Mouse (Mus musculus) spleen, postnatal 14 days (tissue): ENCODE results near the gene Nup205.
"Not testable (repeated sequence)": the region's sequence is repeated elsewhere in the genome, so short reads cannot be mapped to it uniquely, and the experiment has no call there.

Experiments used
- DNase-seq, 2 experiments: peaks; one replicate each; pipeline ENCODE4 v3.0.0; 2021 to 2022; ENCODE audit warnings: low spot score in 2 of 2

Gene Nup205

DNA sequence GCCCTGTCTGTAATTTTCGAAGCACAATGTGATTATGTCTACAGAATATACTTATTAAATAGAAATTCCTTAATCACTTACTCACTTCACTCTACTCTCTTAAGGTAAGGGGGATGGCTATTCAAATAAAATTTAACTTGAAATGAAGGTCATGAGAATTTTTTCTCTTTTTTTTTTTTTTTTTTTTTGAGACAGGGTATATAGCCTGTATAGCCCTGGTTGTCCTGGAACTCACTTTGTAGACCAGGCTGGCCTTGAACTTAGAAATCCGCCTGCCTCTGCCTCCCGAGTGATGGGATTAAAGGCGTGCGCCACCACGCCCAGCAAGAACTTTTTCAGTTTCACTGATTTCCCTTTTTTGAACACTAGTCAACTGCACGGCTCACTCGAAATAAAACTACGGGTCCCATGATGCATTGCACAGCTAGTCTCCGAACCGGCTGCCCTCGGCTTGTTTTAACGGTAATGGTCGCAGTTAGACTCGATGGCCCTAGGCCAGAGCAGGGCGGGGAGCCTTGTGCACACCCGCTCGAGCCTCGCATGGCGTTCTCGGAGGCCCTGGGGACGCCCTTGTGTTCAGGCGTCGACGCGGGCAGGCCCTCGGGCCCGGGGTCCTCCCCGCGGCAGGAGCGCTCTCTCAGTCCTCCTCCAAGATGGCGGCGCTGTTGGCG, at the start of gene Nup205:
Gene Nup205, plus strand, starts transcription at position 443 of the 671 bp plus-strand sequence.
- peak; percentile 67 to 75 for DNase-seq

- DNase-seq: peak in 1 of 2 experiments; percentile 14
Measured at GRCm38 (mm10) chr6:35132806-35133205, 44.4 kb upstream of the Nup205 start.

GRCm38 (mm10) chr6:35133246-35133578, 44.0 kb upstream of the Nup205 start:
- DNase-seq: no peak

DNA sequence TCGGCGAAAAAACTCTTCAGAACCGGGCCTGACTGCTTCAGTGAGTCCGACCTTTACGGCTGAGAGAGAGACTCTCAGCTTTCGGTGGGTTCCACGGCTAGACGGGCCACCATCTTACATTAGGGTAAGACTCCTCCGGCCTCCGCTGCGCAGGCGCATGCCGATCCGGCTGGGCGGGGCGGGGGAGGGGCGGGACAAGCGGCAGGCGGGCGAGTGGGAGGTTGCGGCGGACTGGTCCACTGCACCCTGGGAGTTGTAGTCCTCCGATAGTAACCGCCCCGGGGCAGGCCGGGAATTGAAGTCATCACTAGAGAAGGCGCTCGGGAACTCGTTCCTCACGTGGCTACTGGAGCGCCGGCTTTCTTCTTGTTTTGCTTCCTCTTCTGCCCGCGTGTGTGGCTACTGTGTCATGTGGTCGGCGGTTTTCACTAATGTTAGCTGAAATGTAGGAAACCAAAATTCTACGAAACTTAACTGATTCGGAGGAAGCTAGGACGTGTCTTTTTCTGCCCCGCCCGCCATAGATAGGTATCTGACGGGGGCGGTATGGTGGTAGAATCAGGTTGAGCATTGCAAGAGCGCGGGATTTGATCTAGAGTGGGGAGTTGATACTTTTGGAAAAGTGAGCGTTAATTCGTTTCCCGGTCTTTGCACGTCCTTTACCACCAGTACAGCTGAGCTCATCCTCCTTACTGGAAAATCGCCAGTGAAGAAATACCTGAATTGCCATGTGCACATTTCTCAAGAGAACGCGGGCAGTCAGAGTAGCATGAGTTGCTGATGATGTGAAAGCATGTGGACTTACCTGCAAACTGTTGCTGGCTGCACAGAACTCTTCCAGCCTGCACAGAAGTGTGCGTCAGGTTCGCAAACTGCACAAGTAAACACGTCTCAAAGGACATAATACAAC, 43.4 kb upstream of the Nup205 start, which contains the start of gene Cnot4:
Gene Cnot4, minus strand, starts transcription at position 146 of the 910 bp plus-strand sequence.
- peak; percentile 97 for DNase-seq

DNA sequence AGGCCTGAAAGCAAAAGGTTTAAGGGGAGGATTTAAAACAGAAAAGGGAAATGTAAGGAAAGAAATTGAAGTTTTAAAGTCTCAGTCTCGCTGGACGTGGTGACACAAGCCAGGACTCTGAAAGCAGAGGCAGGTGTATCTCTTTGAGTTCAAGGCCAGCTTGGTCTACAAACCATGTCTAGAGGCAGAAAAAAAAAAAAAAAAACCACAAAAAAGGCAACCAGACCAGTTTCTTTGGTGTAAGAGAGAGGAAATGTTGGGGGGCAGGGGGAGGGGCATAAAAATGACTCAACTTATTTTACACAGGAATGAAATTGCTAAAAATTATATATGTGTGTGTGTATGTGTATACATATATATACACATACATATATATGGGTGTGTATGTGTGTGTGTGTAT, 42.4 kb upstream of the Nup205 start:
- no peak for DNase-seq

DNA sequence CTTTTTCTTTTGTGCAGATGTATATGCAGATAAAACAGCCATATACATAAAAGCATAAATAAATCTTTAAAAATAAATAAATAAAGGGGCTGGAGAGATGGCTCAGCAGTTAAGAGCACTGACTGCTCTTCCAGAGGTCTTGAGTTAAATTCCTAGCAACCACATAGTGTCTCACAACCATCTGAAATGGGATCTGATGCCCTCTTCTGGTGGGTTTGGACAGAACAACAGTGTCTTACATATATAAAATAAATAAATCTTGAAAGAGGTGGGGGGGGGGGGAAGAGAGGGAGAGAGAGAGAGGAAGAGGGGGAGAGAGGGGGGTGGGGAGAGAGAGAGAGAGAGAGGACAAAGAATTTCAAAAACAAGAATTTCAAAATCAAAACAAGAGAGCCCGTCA, 36.9 kb upstream of the Nup205 start:
- no peak for DNase-seq

- no peak for DNase-seq
Measured at GRCm38 (mm10) chr6:35145569-35145968, 31.7 kb upstream of the Nup205 start.

DNA sequence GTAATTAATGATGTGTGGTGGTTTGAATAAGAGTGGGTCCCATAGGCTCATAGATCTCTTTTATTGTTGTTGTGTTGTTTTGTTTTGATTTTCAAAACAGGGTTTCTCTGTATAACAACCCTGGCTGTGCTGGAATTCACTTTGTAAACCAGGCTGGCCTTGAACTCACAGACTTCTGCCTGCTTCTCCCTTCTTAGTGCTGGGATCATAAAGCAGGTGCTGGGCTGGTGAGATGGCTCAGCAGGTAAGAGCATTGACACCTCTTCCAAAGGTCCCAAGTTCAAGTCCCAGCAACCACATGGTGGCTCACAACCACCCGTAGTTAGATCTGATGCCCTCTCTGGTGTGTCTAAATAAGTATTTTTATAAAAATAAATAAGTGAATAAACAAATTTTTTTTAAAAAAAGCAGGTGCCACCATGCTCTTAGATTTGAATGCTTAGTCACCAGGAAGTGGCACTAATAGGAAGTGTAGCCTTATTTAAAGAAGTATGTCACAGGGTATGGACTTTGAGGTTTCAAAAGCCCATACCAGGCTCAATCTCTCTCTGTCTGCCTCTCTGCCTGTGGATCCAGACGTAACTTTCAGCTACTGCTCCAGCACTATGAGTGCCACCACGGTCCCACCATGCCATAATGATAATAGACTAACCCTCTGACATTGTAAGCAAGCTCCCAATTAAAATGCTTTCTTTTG, 29.3 kb upstream of the Nup205 start:
- no peak for DNase-seq

DNA sequence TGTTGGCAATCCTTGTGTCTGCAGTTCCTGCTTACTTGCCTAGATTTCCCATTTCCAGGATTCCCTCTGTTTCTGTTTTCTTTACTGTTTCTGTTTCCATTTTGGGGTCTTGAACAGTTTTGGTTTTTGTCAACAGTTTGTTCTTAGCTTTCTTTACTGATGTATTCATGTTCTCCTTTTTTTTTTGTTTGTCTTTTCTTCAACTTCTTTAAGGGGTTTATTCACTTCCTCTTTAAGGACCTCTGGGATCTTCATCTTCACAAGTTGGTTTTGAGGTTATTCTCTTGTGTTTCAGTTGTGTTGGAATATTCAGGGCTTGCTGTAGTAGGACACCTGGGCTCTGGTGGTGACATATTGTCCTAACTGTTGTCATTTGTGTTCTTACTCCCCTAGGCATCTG, 22.7 kb upstream of the Nup205 start:
- DNase-seq: no peak

DNA sequence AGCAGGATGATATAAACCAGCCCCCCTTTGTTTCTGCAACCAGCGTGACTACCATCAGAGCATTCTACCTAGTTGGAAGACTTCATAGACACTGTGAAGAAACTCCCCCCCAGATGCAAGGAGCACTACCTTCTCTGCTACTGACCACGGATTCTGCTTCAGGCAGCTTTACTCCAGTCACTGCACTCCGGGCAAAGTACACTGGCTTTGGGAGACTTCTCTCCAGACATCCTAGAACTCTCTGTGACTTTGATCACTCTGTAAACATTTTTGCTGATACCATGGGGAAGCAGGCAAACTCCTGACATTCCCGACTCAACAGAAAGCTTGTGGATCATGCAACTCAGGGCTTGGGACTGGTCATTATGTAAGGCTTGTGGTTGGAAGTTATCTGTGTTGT, 8.0 kb upstream of the Nup205 start:
- no peak for DNase-seq

DNA sequence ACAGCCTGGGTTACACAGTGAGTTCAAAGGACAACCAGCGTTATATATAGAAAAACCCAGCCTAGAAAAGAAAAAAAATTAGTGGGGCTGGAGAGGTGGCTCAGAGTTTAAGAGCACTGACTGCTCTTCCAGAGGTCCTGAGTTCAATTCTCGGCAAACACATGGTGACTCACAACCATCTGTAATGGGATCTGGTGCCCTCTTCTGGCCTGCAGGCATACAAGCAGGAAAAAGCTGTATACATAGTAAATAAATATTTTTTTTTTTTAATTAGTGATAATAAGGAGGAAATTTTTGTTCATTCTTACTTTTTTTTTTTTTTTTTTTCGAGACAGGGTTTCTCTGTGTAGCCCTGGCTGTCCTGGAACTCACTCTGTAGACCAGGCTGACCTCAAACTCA, 5.2 kb upstream of the Nup205 start:
- DNase-seq: not testable (repeated sequence)

DNA sequence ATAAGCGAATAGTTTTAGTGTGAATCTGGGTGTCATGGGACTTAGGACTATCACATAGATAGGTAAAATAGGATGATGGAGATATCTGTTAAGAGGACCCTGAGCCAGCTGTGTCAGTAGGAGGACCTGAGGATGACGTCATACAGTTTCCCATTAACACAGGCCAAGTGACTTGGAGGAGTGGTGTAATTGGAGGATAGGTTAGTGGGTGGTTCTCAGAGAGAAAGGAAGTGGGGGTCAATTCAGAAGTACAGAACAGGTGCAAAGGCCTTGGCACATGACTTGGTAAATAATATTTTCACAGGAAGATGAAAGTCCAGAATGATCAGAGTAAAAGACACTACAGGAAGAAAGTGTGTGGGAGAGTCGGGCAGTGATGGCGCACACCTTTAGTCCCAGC, 4.0 kb upstream of the Nup205 start:
- DNase-seq: no peak

GRCm38 (mm10) chr6:35177650-35178272, 540 bp downstream of the Nup205 start:
- DNase-seq: peak; percentile 16 to 30

DNA sequence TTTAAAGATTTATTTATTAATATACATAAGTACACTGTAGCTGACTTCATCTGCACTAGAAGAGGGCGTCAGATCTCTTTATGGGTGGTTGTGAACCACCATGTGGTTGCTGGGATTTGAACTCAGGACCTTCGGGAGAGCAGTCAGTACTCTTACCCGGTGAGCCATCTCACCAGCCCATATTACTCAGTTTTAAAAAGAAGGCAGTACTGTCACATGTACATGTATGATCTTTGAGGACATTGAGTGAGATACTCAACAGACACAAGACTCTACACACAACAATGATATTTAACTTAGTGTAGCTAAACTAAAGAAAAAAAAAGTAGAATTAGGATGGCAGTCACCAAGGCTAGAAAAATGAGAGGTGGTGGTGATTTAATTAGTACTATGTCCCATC, 2.1 kb downstream of the Nup205 start:
- not testable (repeated sequence) for DNase-seq

DNA sequence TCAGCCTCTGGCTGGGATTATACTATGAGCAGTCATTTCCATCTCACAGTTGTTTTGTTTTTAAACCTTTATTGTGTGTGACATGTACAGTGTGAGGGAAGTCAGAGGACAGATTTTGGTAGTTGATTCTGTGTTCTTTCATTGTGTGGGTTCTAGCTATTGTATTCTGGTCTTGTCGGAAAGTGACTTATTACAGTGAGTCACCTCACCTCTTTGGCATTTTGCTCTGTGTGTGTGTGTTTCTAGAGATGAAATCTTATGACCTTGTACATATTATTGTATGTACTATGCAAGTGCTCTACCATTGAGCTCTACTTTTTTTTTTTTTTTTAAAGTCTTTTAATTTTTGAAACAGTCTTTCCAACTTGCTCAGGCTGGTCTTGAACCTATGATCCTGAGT, 7.6 kb downstream of the Nup205 start:
- DNase-seq: no peak

DNA sequence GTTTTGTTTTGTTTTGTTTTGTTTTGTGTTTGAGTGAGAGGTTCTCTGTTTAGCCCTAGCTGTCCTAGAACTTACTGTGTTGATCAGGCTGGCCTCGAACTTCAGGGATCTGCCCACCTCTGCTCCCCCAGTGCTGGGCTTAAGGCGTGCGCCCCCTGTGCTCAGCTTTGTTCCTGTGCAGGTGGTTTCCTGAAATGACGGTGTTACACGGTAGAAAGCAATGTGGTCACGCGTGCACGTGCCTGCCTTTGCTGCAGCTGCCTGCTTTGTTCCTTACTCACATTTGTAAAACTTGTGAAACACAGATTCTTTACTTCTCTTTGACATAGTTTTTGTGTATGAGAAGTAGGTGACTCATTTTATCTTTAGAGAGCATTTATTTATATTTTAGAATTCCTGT, 14.0 kb downstream of the Nup205 start:
- DNase-seq: no peak

DNA sequence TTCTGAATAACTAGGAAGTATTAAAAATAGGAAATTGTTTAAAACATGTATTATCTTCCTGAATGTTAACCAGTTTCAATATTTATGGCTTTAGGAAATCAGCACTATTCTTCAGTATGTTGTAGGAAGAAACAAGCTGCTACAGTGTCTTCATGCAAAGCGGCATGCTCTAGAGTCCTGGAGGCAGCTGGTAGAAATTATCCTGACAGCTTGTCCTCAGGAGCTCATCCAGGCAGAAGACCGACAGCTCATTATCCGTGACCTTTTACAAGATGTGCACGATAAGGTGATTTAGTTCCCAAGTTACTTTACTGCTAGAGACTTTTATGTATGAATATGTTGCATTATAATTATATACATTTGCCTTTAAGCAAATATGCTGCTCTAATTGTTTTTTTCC, 48.5 kb downstream of the Nup205 start:
- DNase-seq: no peak

- no peak for DNase-seq
Measured at GRCm38 (mm10) chr6:35229415-35229814, 52.2 kb downstream of the Nup205 start.

DNA sequence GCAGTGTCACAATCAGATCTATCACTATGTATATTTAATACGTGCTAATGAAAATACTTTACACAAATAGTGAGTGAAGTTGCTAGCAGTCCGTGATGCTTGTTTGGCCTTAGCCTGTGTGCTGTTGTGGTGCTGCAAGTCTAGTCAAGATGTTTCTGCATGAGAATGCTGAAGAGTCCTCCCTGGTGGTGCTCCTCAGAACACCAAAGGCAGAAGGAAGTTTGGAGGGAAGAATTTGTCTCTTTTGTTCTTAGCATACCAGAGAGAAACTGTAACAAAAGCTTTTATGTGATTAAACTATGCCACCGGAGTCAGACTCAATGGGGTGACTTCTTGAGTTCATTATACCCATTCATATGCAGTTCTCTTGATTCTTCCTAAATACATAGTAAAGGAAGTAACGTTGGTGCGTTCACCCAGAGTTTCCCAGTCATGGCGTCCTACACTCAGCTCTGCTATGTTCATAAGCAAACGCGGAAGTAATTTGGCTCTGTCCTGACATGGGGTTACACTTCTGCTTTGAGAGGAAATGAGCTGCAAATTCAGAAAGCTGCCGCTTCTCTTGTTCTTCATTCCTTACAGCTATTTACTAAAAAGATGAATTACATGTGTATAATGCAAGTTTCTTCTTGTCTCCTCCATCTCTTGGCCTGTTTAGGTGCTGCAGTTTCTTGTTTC, 59.0 kb downstream of the Nup205 start:
- no peak for DNase-seq

- no peak for DNase-seq
Measured at GRCm38 (mm10) chr6:35243252-35243651, 66.0 kb downstream of the Nup205 start.

GRCm38 (mm10) chr6:35243989-35244388, 66.8 kb downstream of the Nup205 start:
- DNase-seq: no peak
